Mouse (Mus musculus): Measurements from ENCODE around the gene 6030468B19Rik. TPM values are rescaled to one million over a fixed set of nuclear protein-coding genes. Genes with fewer than 3 reads are reported as not detected.

The 6030468B19Rik gene
- polyA plus RNA-seq, 1 experiment from 2014 or later = not detected

DNA sequence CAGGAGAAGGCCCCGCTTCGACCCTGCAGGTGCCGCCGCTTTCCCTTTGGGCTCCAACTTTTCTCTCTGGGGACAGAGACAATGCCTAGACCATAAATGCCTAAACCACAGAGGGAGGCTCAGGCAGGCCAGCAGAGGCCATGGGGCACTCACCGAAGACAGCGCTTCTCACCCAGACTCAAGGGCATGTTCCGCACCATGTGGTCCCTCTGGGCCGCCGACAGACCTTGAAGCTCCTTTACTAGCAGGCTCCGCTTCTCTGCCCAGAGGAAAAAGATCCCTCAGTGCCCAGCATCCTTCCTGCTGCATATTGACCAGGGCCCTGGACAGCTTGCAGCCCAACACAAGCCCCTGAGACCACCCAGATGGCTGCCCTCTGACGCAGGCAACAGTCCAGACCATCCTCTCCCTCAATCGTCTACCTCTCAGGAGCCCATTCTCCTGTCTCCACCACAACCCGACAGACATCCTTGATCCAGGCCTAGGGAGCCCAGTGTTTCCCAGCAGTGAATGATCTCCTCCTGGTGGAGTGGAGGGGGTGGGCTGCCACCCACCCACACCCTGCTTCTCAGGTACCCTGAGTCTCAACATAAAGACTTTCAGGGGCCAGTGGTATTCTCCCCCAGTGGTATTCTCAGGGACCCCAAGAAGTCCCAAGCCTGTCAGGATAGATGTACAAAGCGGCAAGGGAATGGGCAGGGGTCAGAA is 21.2 kb upstream of the 6030468B19Rik start:
- Histone ChIP-seq H3K9ac (ENCODE audit: low read depth, low read length) (no peak overlapping the region), H3K27ac (ENCODE audit: low read depth, low read length) (no peak overlapping the region), H3K27me3 (ENCODE audit: control insufficient read depth, insufficient read depth, low read length) (peaks cover 12% of the 10 kb centered on the region), H3K36me3 (ENCODE audit: control insufficient read depth, insufficient read depth, low read length) (no peaks in the 10 kb centered on the region), H3K4me2 (replicated peaks; ENCODE audit: low read depth, low read length) (no peak overlapping the region), H3K9me3 (ENCODE audit: control insufficient read depth, low read length) (no peaks in the 10 kb centered on the region), H3K4me3 (ENCODE audit: low read depth, low read length) (no peak overlapping the region), H3K4me1 (replicated peaks; ENCODE audit: control insufficient read depth, insufficient read depth, low read length) (peaks cover 15% of the 10 kb centered on the region)
- ATAC-seq (ENCODE audit: low FRiP score) = no peak
- DNase-seq (ENCODE audit: low spot score) = no peak
- WGBS = 93% methylated on average over 14 of the region's 14 CpGs

DNA sequence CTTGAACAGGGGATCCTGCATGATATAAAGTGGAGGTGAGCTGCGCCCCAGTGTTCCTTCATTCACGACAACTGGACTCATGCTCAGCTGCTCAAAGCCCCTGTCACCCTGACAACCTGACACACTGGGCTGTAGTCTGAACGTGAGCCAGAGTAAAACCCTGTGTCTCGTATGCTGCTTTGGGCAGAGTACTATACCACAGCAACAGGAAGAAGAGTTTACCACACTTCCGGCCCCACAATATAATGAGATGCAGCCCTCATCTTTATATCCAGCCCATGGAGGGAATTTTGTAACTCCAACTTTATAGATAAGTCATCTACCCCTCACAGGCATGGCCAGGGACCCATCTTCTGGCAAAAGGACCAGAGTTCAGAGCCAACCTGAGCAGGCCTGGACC is 20.3 kb upstream of the 6030468B19Rik start:
- H3K4me1 ChIP-seq (replicated peaks; ENCODE audit: control insufficient read depth, insufficient read depth, low read length) = peaks cover 15% of the 10 kb centered on the region
- H3K36me3 ChIP-seq (ENCODE audit: control insufficient read depth, insufficient read depth, low read length) = no peaks in the 10 kb centered on the region
- no peak for ATAC-seq (ENCODE audit: low FRiP score)
- H3K4me2 ChIP-seq (replicated peaks; ENCODE audit: low read depth, low read length) = no peak overlapping the region
- H3K27me3 ChIP-seq (ENCODE audit: control insufficient read depth, insufficient read depth, low read length) = peaks cover 20% of the 10 kb centered on the region
- H3K27ac ChIP-seq (ENCODE audit: low read depth, low read length) = no peak overlapping the region
- no peak for DNase-seq (ENCODE audit: low spot score)
- 91% methylated on average over 5 of the region's 5 CpGs for WGBS
- no peak overlapping the region for H3K4me3 ChIP-seq (ENCODE audit: low read depth, low read length)
- no peaks in the 10 kb centered on the region for H3K9me3 ChIP-seq (ENCODE audit: control insufficient read depth, low read length)
- no peak overlapping the region for H3K9ac ChIP-seq (ENCODE audit: low read depth, low read length)

DNA sequence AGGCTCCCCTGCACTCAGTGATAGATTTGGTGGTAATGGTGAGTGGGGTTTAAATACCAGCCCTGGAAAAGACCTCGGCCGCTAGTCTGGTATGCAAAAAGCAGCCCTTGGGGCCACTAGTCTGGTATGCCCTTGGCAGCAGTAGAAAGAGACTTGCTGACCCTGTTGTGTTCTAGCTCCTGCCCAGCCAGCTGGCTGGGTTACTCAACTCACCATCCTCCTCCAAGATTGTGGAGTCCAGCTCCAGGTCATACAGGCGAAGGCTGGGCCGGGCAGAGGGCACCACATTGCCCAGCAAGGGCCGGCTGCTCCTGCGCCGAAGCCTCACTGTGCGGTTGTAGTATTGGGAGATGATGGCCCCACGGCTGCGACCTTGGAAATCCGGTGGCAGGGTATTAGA is 19.4 kb upstream of the 6030468B19Rik start:
- H3K9me3 ChIP-seq (ENCODE audit: control insufficient read depth, low read length) = no peaks in the 10 kb centered on the region
- ATAC-seq (ENCODE audit: low FRiP score) = no peak
- WGBS = 93% methylated on average over 11 of the region's 11 CpGs
- no peak overlapping the region for H3K4me2 ChIP-seq (replicated peaks; ENCODE audit: low read depth, low read length)
- no peak overlapping the region for H3K4me3 ChIP-seq (ENCODE audit: low read depth, low read length)
- no peak overlapping the region for H3K27ac ChIP-seq (ENCODE audit: low read depth, low read length)
- H3K36me3 ChIP-seq (ENCODE audit: control insufficient read depth, insufficient read depth, low read length) = no peaks in the 10 kb centered on the region
- H3K9ac ChIP-seq (ENCODE audit: low read depth, low read length) = no peak overlapping the region
- DNase-seq (ENCODE audit: low spot score) = no peak
- peaks cover 27% of the 10 kb centered on the region for H3K27me3 ChIP-seq (ENCODE audit: control insufficient read depth, insufficient read depth, low read length)
- peaks cover 17% of the 10 kb centered on the region for H3K4me1 ChIP-seq (replicated peaks; ENCODE audit: control insufficient read depth, insufficient read depth, low read length)

DNA sequence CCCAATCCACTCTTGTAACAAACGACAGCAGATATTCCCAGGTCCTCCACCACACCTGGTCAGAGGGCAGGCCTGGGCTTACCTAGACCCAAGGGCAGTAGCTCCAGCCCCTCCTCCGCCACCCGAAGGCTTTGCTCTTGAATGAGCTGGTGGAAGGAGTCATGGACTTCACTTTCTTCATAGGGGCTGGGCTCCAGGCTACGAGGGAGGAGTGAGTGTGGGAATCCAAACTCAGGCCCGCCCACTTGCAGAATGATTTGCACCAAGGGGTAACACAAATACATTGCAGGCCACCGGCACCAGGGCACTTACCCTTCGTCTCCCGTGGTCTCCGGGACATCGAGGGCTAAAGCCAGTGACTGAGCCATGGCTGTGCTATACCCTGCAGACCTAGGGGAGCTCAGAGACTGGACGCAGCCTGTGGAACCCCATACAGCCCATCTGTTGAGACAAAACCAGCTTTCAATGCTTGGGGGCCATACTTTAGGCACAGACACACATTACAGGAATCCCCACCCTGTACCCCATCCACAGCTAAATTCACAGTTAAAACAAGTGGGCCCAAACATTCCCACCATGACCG is 18.5 kb upstream of the 6030468B19Rik start:
- no peak for DNase-seq (ENCODE audit: low spot score)
- Histone ChIP-seq H3K36me3 (ENCODE audit: control insufficient read depth, insufficient read depth, low read length) (no peaks in the 10 kb centered on the region), H3K27me3 (ENCODE audit: control insufficient read depth, insufficient read depth, low read length) (peaks cover 33% of the 10 kb centered on the region), H3K27ac (ENCODE audit: low read depth, low read length) (peak overlapping the region; percentile 78), H3K4me2 (replicated peaks; ENCODE audit: low read depth, low read length) (peak overlapping the region; percentile 75), H3K9me3 (ENCODE audit: control insufficient read depth, low read length) (no peaks in the 10 kb centered on the region), H3K4me1 (replicated peaks; ENCODE audit: control insufficient read depth, insufficient read depth, low read length) (peaks cover 18% of the 10 kb centered on the region), H3K9ac (ENCODE audit: low read depth, low read length) (peak overlapping the region; percentile 4; the same call in 1 of the 2 replicates), H3K4me3 (ENCODE audit: low read depth, low read length) (peak overlapping the region; percentile 34)
- 65% methylated on average over 12 of the region's 12 CpGs for WGBS
- no peak for ATAC-seq (ENCODE audit: low FRiP score)

DNA sequence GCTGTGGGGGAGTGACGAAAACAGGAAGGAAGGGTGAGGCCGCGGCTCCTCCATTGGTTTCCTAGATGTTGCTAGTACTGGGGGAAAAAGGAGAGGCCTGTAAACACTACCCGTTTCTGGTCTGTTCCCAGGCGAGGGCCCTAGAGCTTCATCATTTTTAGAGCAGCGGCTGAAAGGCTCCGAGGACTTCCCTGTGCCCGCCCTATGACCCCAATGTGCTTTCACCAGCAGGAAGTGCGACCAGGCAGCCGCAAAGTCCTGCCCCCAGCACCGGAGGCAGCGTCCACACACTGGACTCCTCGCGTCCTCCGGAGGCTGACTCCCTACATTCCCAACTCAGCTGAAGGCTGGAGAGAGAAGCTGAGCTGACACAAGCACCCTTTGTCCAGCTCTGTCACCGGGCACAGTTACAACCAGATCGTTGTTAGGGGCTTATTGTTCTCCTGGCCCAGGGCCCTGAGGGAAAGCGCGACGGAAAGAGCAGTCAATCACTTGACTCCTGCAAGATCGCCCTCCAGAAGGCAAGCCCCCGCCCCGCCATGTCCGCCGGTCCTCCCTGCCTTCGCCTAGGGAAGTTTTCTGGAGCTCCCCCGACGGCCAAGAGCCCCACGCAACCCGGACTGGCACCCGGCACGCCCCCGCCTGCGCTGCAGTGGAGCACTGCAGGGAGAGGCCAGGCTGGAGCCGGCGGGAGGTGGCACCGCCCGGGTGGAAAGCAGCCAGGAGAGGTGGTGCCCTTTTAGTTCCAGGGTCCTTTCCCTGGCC is 17.8 kb upstream of the 6030468B19Rik start:
- Histone ChIP-seq H3K36me3 (ENCODE audit: control insufficient read depth, insufficient read depth, low read length) (no peaks in the 10 kb centered on the region), H3K9me3 (ENCODE audit: control insufficient read depth, low read length) (no peaks in the 10 kb centered on the region), H3K9ac (ENCODE audit: low read depth, low read length) (peak overlapping the region; percentile 68), H3K4me2 (replicated peaks; ENCODE audit: low read depth, low read length) (peak overlapping the region; percentile 75), H3K27me3 (ENCODE audit: control insufficient read depth, insufficient read depth, low read length) (peaks cover 37% of the 10 kb centered on the region), H3K4me1 (replicated peaks; ENCODE audit: control insufficient read depth, insufficient read depth, low read length) (peaks cover 18% of the 10 kb centered on the region), H3K27ac (ENCODE audit: low read depth, low read length) (peak overlapping the region; percentile 78), H3K4me3 (ENCODE audit: low read depth, low read length) (peak overlapping the region; percentile 34)
- WGBS = 5% methylated on average over 35 of the region's 38 CpGs
- ATAC-seq (ENCODE audit: low FRiP score) (peak; percentile 36; the same call in 1 of the 2 replicates), DNase-seq (ENCODE audit: low spot score) (peak; percentile 79)

DNA sequence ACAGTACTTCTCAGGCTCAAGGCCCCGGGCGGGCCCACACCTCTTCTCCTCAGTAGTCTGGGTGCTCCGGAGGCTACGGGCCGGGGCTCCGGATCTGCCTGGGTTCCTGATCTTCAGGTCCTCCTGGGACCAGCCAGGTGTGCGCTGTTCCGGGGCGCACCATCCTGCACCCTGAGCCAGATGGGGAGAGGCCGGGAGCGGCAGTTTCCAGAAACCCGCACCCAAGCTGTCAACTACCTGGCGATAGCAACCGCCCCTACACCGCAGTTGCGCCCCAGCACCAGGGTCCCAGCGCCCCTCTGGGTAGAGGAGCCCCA is 17.3 kb upstream of the 6030468B19Rik start:
- H3K4me1 ChIP-seq (replicated peaks; ENCODE audit: control insufficient read depth, insufficient read depth, low read length) = peaks cover 18% of the 10 kb centered on the region
- ATAC-seq (ENCODE audit: low FRiP score) = 0 out of 2 replicates have a peak, but pooled peaks have one; percentile 15

DNA sequence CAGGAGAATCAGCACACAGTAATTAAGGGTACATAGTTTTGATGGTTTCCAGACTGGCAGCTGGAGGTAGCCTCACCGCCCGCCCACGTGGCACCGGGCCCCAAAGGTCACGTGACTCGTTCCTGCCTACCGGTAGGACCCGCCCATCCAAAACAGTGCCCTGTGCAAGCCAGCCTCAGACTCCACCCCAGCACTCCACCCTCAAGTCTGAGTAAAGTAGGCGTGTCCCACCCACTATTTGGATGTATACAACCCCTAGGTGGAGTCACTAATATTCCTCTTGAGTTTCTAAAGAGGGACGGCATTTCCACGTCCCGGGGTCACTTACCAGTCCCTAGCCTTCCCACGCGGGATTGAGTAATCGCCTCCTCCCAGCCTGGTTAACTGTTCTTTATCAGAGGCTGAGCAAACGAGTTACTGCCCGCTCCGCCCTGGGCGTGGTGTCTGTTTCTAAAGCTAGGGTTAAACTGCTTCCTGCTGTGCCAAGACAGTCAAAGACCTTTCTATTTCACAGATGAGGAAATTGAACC is 16.8 kb upstream of the 6030468B19Rik start:
- H3K9ac ChIP-seq (ENCODE audit: low read depth, low read length) = no peak overlapping the region
- H3K27ac ChIP-seq (ENCODE audit: low read depth, low read length) = no peak overlapping the region
- H3K27me3 ChIP-seq (ENCODE audit: control insufficient read depth, insufficient read depth, low read length) = peaks cover 38% of the 10 kb centered on the region
- ATAC-seq (ENCODE audit: low FRiP score) (peak; percentile 38; the same call in 1 of the 2 replicates), DNase-seq (ENCODE audit: low spot score) (peak; percentile 72)
- 1% methylated on average over 19 of the region's 19 CpGs for WGBS
- no peaks in the 10 kb centered on the region for H3K36me3 ChIP-seq (ENCODE audit: control insufficient read depth, insufficient read depth, low read length)
- H3K4me3 ChIP-seq (ENCODE audit: low read depth, low read length) = peak overlapping the region; percentile 34
- H3K9me3 ChIP-seq (ENCODE audit: control insufficient read depth, low read length) = no peaks in the 10 kb centered on the region
- H3K4me1 ChIP-seq (replicated peaks; ENCODE audit: control insufficient read depth, insufficient read depth, low read length) = peaks cover 18% of the 10 kb centered on the region
- H3K4me2 ChIP-seq (replicated peaks; ENCODE audit: low read depth, low read length) = peak overlapping the region; percentile 75

More for the DNA sequence above, 17.3 kb upstream of the 6030468B19Rik start:
- Histone ChIP-seq H3K36me3 (ENCODE audit: control insufficient read depth, insufficient read depth, low read length) (no peaks in the 10 kb centered on the region), H3K9ac (ENCODE audit: low read depth, low read length) (peak overlapping the region; percentile 68), H3K4me2 (replicated peaks; ENCODE audit: low read depth, low read length) (peak overlapping the region; percentile 75), H3K9me3 (ENCODE audit: control insufficient read depth, low read length) (no peaks in the 10 kb centered on the region), H3K27ac (ENCODE audit: low read depth, low read length) (peak overlapping the region; percentile 78), H3K4me3 (ENCODE audit: low read depth, low read length) (peak overlapping the region; percentile 34), H3K27me3 (ENCODE audit: control insufficient read depth, insufficient read depth, low read length) (peaks cover 38% of the 10 kb centered on the region)
- DNase-seq (ENCODE audit: low spot score) = no peak
- 1% methylated on average over 17 of the region's 17 CpGs for WGBS

DNA sequence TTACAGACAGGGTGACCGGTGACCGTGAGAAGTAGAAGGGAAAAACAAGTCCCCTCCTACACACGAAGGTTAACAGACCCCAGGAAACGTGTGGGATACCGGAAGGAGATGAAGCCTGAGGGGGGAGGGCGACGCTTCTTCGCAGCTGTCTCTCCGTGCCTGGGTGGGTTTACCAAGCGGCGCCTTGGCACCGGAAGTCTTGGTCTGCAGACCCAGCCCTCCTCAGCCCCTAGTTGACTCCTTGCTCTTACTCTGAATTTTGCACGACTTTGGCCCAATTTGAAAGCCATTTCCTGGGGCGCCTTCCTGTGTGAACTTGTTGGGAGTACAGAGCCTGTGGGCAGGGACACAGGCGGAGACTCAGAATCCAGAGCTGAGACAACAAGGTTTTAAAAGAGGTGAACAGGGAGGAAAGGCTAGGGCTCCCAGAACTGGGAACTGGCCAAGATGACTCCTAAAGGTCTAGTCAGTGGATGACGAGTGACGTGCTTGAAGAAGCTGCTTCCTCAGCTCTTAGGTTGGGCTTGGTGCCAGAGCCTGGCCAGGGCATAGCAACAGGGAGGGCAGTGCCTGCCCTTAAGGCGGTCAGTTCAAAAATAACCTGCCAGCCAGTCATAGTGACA is 16.1 kb upstream of the 6030468B19Rik start:
- peak overlapping the region; percentile 47 for H3K27ac ChIP-seq (ENCODE audit: low read depth, low read length)
- H3K4me3 ChIP-seq (ENCODE audit: low read depth, low read length) = no peak overlapping the region; the same call in 1 of the 2 replicates
- ATAC-seq (ENCODE audit: low FRiP score) (no peak), DNase-seq (ENCODE audit: low spot score) (peak; percentile 32)
- H3K9ac ChIP-seq (ENCODE audit: low read depth, low read length) = no peak overlapping the region
- peaks cover 18% of the 10 kb centered on the region for H3K4me1 ChIP-seq (replicated peaks; ENCODE audit: control insufficient read depth, insufficient read depth, low read length)
- H3K9me3 ChIP-seq (ENCODE audit: control insufficient read depth, low read length) = no peaks in the 10 kb centered on the region
- no peaks in the 10 kb centered on the region for H3K36me3 ChIP-seq (ENCODE audit: control insufficient read depth, insufficient read depth, low read length)
- 25% methylated on average over 18 of the region's 18 CpGs for WGBS
- H3K27me3 ChIP-seq (ENCODE audit: control insufficient read depth, insufficient read depth, low read length) = peaks cover 38% of the 10 kb centered on the region
- peak overlapping the region; percentile 15; the same call in 1 of the 2 replicates for H3K4me2 ChIP-seq (replicated peaks; ENCODE audit: low read depth, low read length)

All from hindbrain, embryonic 11.5 days (tissue).